Mouse (Mus musculus): Measurements from ENCODE around the gene Srbd1. TPM values are rescaled to one million over a fixed set of nuclear protein-coding genes. Genes with fewer than 3 reads are reported as not detected.
A peak's percentile ranks its signal among the peaks of the same experiment; 100 is the strongest.

Gene Srbd1
- polyA plus RNA-seq, 1 experiment from 2014 or later: 6.7 TPM

- ATAC-seq (ENCODE audit: insufficient number of reproducible peaks, insufficient read depth, low FRiP score, low read depth): no peak
Observed at GRCm38 (mm10) chr17:86035146-86035545, 109.8 kb downstream of the Srbd1 start.

GRCm38 (mm10) chr17:86034641-86035040, 110.3 kb downstream of the Srbd1 start:
- Histone ChIP-seq H3K4me2 (ENCODE audit: low read length) (no peak overlapping the region), H3K4me1 (ENCODE audit: control insufficient read depth in 2 of 2, insufficient read depth in 2 of 2, low read length in 2 of 2) (peaks cover 9 to 10% of the 10 kb centered on the region in 2 experiments)
- 88% methylated on average over 6 of the region's 6 CpGs for WGBS

More at GRCm38 (mm10) chr17:86035146-86035545, 109.8 kb downstream of the Srbd1 start:
- Histone ChIP-seq H3K4me2 (ENCODE audit: low read length) (no peak overlapping the region), H3K9me3 (ENCODE audit: control insufficient read depth, low read length) (no peaks in the 10 kb centered on the region), H3K4me1 (ENCODE audit: control insufficient read depth in 2 of 2, insufficient read depth in 2 of 2, low read length in 2 of 2) (peaks cover 9 to 10% of the 10 kb centered on the region in 2 experiments), H3K27ac (replicated peaks in 1 of 2; ENCODE audit: control insufficient read depth in 1 of 2, insufficient read depth in 1 of 2, low read depth in 2 of 2, low read length in 2 of 2) (no peak overlapping the region), H3K4me3 (ENCODE audit: control insufficient read depth in 1 of 2, insufficient read depth in 1 of 2, low read depth in 1 of 2, low read length in 2 of 2) (no peak overlapping the region), H3K36me3 (ENCODE audit: control insufficient read depth, insufficient read depth, low read length) (no peaks in the 10 kb centered on the region), H3K27me3 (ENCODE audit: control insufficient read depth, insufficient read depth, low read length) (no peaks in the 10 kb centered on the region), H3K9ac (ENCODE audit: low read length) (no peak overlapping the region)
- 85% methylated on average over 12 of the region's 12 CpGs for WGBS

GRCm38 (mm10) chr17:86032113-86032714, 112.8 kb downstream of the Srbd1 start:
- 0 out of 4 replicates have a peak overlapping the region, but pooled peaks of 1 of the 2 experiments have one; percentile 2 for H3K27ac ChIP-seq (replicated peaks in 1 of 2; ENCODE audit: control insufficient read depth in 1 of 2, insufficient read depth in 1 of 2, low read depth in 2 of 2, low read length in 2 of 2)
- no peak for ATAC-seq (ENCODE audit: insufficient number of reproducible peaks, insufficient read depth, low FRiP score, low read depth)
- no peak overlapping the region for H3K4me3 ChIP-seq (ENCODE audit: control insufficient read depth in 1 of 2, insufficient read depth in 1 of 2, low read depth in 1 of 2, low read length in 2 of 2)
- no peak overlapping the region for H3K4me2 ChIP-seq (ENCODE audit: low read length)
- no peak overlapping the region for H3K9ac ChIP-seq (ENCODE audit: low read length)
- no peaks in the 10 kb centered on the region for H3K36me3 ChIP-seq (ENCODE audit: control insufficient read depth, insufficient read depth, low read length)
- H3K9me3 ChIP-seq (ENCODE audit: control insufficient read depth, low read length): no peaks in the 10 kb centered on the region
- no peaks in the 10 kb centered on the region for H3K27me3 ChIP-seq (ENCODE audit: control insufficient read depth, insufficient read depth, low read length)
- no peaks in the 10 kb centered on the region for H3K4me1 ChIP-seq (ENCODE audit: control insufficient read depth in 2 of 2, insufficient read depth in 2 of 2, low read length in 2 of 2)
- WGBS: 78% methylated on average over 3 of the region's 3 CpGs

More at GRCm38 (mm10) chr17:86034641-86035040, 110.3 kb downstream of the Srbd1 start:
- Histone ChIP-seq H3K9me3 (ENCODE audit: control insufficient read depth, low read length) (no peaks in the 10 kb centered on the region), H3K27me3 (ENCODE audit: control insufficient read depth, insufficient read depth, low read length) (no peaks in the 10 kb centered on the region), H3K9ac (ENCODE audit: low read length) (no peak overlapping the region), H3K27ac (replicated peaks in 1 of 2; ENCODE audit: control insufficient read depth in 1 of 2, insufficient read depth in 1 of 2, low read depth in 2 of 2, low read length in 2 of 2) (no peak overlapping the region), H3K4me3 (ENCODE audit: control insufficient read depth in 1 of 2, insufficient read depth in 1 of 2, low read depth in 1 of 2, low read length in 2 of 2) (no peak overlapping the region), H3K36me3 (ENCODE audit: control insufficient read depth, insufficient read depth, low read length) (no peaks in the 10 kb centered on the region)
- ATAC-seq (ENCODE audit: insufficient number of reproducible peaks, insufficient read depth, low FRiP score, low read depth): no peak

GRCm38 (mm10) chr17:86030016-86030415, 115.0 kb downstream of the Srbd1 start:
- Histone ChIP-seq H3K4me2 (ENCODE audit: low read length) (no peak overlapping the region), H3K9ac (ENCODE audit: low read length) (no peak overlapping the region), H3K27ac (replicated peaks in 1 of 2; ENCODE audit: control insufficient read depth in 1 of 2, insufficient read depth in 1 of 2, low read depth in 2 of 2, low read length in 2 of 2) (no peak overlapping the region), H3K9me3 (ENCODE audit: control insufficient read depth, low read length) (no peaks in the 10 kb centered on the region), H3K36me3 (ENCODE audit: control insufficient read depth, insufficient read depth, low read length) (no peaks in the 10 kb centered on the region), H3K4me1 (ENCODE audit: control insufficient read depth in 2 of 2, insufficient read depth in 2 of 2, low read length in 2 of 2) (no peaks in the 10 kb centered on the region), H3K4me3 (ENCODE audit: control insufficient read depth in 1 of 2, insufficient read depth in 1 of 2, low read depth in 1 of 2, low read length in 2 of 2) (no peak overlapping the region), H3K27me3 (ENCODE audit: control insufficient read depth, insufficient read depth, low read length) (no peaks in the 10 kb centered on the region)
- ATAC-seq (ENCODE audit: insufficient number of reproducible peaks, insufficient read depth, low FRiP score, low read depth): no peak
- 76% methylated on average over 4 of the region's 4 CpGs for WGBS

GRCm38 (mm10) chr17:86029175-86029574, 115.8 kb downstream of the Srbd1 start:
- WGBS: 85% methylated on average over 1 of the region's 1 CpGs
- no peak overlapping the region for H3K4me3 ChIP-seq (ENCODE audit: control insufficient read depth in 1 of 2, insufficient read depth in 1 of 2, low read depth in 1 of 2, low read length in 2 of 2)
- H3K9ac ChIP-seq (ENCODE audit: low read length): no peak overlapping the region
- no peaks in the 10 kb centered on the region for H3K4me1 ChIP-seq (ENCODE audit: control insufficient read depth in 2 of 2, insufficient read depth in 2 of 2, low read length in 2 of 2)
- H3K9me3 ChIP-seq (ENCODE audit: control insufficient read depth, low read length): no peaks in the 10 kb centered on the region
- H3K27me3 ChIP-seq (ENCODE audit: control insufficient read depth, insufficient read depth, low read length): no peaks in the 10 kb centered on the region
- no peak overlapping the region for H3K4me2 ChIP-seq (ENCODE audit: low read length)
- H3K27ac ChIP-seq (replicated peaks in 1 of 2; ENCODE audit: control insufficient read depth in 1 of 2, insufficient read depth in 1 of 2, low read depth in 2 of 2, low read length in 2 of 2): no peak overlapping the region
- no peak for ATAC-seq (ENCODE audit: insufficient number of reproducible peaks, insufficient read depth, low FRiP score, low read depth)
- H3K36me3 ChIP-seq (ENCODE audit: control insufficient read depth, insufficient read depth, low read length): no peaks in the 10 kb centered on the region

GRCm38 (mm10) chr17:86027577-86028199, 117.3 kb downstream of the Srbd1 start:
- 84% methylated on average over 4 of the region's 4 CpGs for WGBS
- Histone ChIP-seq H3K4me2 (ENCODE audit: low read length) (no peak overlapping the region), H3K27ac (replicated peaks in 1 of 2; ENCODE audit: control insufficient read depth in 1 of 2, insufficient read depth in 1 of 2, low read depth in 2 of 2, low read length in 2 of 2) (no peak overlapping the region), H3K9me3 (ENCODE audit: control insufficient read depth, low read length) (no peaks in the 10 kb centered on the region), H3K36me3 (ENCODE audit: control insufficient read depth, insufficient read depth, low read length) (no peaks in the 10 kb centered on the region), H3K4me3 (ENCODE audit: control insufficient read depth in 1 of 2, insufficient read depth in 1 of 2, low read depth in 1 of 2, low read length in 2 of 2) (no peak overlapping the region), H3K4me1 (ENCODE audit: control insufficient read depth in 2 of 2, insufficient read depth in 2 of 2, low read length in 2 of 2) (no peaks in the 10 kb centered on the region), H3K27me3 (ENCODE audit: control insufficient read depth, insufficient read depth, low read length) (no peaks in the 10 kb centered on the region), H3K9ac (ENCODE audit: low read length) (no peak overlapping the region)
- ATAC-seq (ENCODE audit: insufficient number of reproducible peaks, insufficient read depth, low FRiP score, low read depth): no peak

- Histone ChIP-seq H3K4me1 (ENCODE audit: control insufficient read depth in 2 of 2, insufficient read depth in 2 of 2, low read length in 2 of 2) (no peaks in the 10 kb centered on the region), H3K9me3 (ENCODE audit: control insufficient read depth, low read length) (no peaks in the 10 kb centered on the region), H3K36me3 (ENCODE audit: control insufficient read depth, insufficient read depth, low read length) (no peaks in the 10 kb centered on the region), H3K27ac (replicated peaks in 1 of 2; ENCODE audit: control insufficient read depth in 1 of 2, insufficient read depth in 1 of 2, low read depth in 2 of 2, low read length in 2 of 2) (no peak overlapping the region), H3K9ac (ENCODE audit: low read length) (no peak overlapping the region), H3K4me3 (ENCODE audit: control insufficient read depth in 1 of 2, insufficient read depth in 1 of 2, low read depth in 1 of 2, low read length in 2 of 2) (no peak overlapping the region), H3K27me3 (ENCODE audit: control insufficient read depth, insufficient read depth, low read length) (no peaks in the 10 kb centered on the region), H3K4me2 (ENCODE audit: low read length) (no peak overlapping the region)
- WGBS: 85% methylated on average over 3 of the region's 3 CpGs
- no peak for ATAC-seq (ENCODE audit: insufficient number of reproducible peaks, insufficient read depth, low FRiP score, low read depth)
Observed at GRCm38 (mm10) chr17:86024589-86024988, 120.4 kb downstream of the Srbd1 start.
